Mouse (Mus musculus) G1E (cell line): ENCODE data around the gene Ttll11.
A peak's percentile ranks its signal among the peaks of the same experiment; 100 is the strongest.

ENCODE experiments used
- CTCF ChIP-seq: IDR thresholded peaks from 2 replicates; pipeline ENCODE4 v1.5.1; 2012; ENCODE audit warnings: low read depth, low read length, inconsistent platforms, mixed read lengths
- GATA1 ChIP-seq: IDR thresholded peaks from 2 replicates; pipeline ENCODE4 v1.6.1; 2012; ENCODE audit warnings: borderline replicate concordance, low read length, inconsistent platforms, mixed read lengths
- GATA2 ChIP-seq: IDR thresholded peaks from 2 replicates; pipeline ENCODE4 v1.6.1; 2012; ENCODE audit warnings: low read depth, low read length, inconsistent platforms, borderline replicate concordance
- POLR2AphosphoS5 ChIP-seq: IDR thresholded peaks from 2 replicates; pipeline ENCODE4 v1.6.1; 2012; ENCODE audit warnings: low read depth, low read length, inconsistent platforms; ENCODE audit not compliant: insufficient replicate concordance
- TAL1 ChIP-seq: conservative IDR thresholded peaks from 2 replicates; pipeline ENCODE4 v1.6.1; 2012; ENCODE audit warnings: low read depth, low read length, inconsistent platforms, mixed read lengths

- TF ChIP-seq GATA1, result no peak
- no peak for TF ChIP-seq CTCF
- TF ChIP-seq TAL1, result peak; percentile 37; the same call in 1 of the 2 replicates
- TF ChIP-seq GATA2, result no peak
- no peak for TF ChIP-seq POLR2AphosphoS5
These were observed 148.5 kb downstream of the Ttll11 start for GRCm38 (mm10) chr2:35830966-35831903.
